Mouse (Mus musculus) retina, postnatal 1 day (tissue): Measurements from ENCODE around the gene Klf13.

Experiments
- DNase-seq: peaks from one replicate; pipeline ENCODE4 v3.0.0-alpha.2; 2012

The Klf13 gene

DNA sequence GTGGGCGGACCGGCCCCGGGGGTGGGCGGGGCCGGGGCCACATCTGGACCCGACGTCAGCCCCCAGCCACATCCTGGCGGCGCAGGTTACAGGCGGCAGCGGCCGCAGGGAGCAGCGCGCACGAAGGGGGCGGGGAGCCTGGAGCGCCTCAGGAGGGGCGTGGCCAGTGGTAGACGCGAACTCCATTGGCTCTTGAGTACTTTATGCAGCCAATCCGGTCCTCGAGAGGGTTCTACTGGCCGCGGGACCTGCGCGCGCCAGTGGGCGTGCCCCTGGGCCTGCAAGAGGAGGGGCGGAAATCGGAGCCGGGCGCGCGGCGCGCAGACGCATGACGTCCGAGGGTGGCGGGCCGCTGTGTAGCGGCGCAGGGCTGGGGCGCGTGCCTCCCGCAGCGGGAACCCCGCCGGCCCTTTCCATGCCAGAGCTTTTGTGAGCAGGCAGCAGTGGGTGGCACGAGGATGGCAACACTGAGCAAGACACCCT, at the start of gene Klf13:
Gene Klf13 (minus strand): TSS at position 2 of the 483 bp plus-strand sequence.
- peak; percentile 100 for DNase-seq

DNA sequence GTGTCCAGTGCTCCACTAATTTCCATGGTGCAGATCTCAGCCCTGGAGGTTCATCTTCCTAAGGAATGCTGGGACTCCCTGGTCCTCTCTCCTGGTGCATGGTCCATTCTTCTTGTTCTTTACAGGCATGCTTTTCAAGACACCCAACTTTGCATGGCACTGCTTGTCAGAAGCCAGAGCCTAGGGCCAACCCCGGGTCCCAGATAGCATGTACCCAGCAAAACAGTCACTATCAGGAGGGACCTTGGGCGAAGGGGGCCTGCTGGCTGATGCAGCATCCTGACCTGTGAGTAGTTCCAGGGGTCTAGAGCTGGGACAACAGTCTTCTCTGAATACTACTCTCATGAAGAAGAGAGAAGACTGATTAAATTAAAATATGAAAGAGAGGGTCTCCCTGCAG, 49.7 kb upstream of the Klf13 start:
- no peak for DNase-seq

GRCm38 (mm10) chr7:63986407-63987182, 47.9 kb upstream of the Klf13 start:
- DNase-seq = peak; percentile 93

DNA sequence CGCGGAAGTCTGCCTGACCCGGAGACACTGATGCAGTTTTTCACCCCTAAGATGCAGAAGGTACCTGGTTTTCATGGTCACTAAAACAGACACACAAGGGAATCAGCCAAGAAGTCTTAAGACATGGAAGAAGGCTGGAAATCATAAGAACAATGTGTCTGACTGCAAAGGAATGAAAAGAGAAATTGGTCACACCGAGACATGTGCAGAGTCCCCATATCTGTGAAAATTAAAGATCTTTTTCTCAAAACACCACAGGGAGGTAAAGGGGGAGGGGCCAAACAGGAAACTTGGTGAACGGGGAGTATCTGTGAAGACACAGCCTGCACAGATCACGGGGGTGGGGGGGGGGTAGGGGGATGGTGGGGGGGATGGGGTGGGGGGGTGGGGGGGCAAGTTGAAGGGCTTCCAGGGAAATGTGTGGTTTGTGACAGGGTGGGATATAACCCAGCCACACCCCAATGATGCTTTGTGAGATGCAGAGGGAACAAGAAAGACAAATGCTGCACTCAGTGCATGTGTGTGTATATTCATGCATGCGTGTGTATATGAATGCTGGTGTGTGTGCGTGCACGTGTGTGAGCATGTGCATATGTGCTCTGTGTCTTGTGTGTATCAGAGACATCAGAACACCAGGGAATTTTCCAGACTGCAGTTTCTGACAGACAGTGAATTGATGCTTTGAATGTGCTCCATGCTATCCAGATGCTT, 47.1 kb upstream of the Klf13 start:
- DNase-seq = no peak

DNA sequence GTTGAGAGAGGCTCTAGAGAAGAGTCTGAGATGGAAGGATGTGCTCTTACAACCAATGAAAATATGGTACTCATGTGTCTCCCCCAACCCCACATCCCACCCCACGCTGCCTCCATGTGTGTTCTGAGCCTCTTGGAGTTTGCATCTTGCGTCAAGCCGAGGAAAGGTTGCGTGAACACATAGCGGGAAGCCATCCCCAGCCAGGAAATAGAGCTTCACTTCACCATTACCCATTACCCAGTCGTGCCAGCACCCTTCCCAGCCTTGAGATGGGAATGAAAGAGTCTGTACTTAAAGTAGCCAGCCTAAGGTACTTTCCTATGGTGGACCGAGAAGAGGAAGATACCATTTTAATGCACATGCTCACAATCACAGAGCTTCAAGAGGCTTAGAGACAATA, 46.6 kb upstream of the Klf13 start:
- DNase-seq = no peak

DNA sequence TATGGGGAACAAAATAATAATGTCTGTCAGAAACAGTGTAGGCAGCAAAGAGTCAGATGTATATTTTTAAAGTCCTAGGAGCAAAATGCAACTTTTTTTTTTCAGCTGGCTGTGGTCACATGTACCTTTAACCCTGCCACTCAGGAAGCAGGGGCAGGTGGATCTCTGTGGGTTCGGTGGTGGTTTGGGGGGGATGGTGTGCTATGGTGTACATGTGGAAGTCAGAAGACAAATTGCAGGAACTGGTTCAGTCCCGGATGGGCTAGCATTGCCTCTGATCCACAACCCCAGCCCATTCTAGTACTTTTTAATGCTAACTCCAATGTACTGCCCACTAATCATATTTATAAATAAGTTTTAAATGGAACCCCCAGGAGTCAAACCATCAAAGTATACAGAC, 45.6 kb upstream of the Klf13 start:
- no peak for DNase-seq

GRCm38 (mm10) chr7:63977631-63978030, 38.9 kb upstream of the Klf13 start:
- no peak for DNase-seq

- peak; percentile 80 for DNase-seq
Observed at GRCm38 (mm10) chr7:63970986-63971385, 32.3 kb upstream of the Klf13 start.

GRCm38 (mm10) chr7:63969941-63970340, 31.2 kb upstream of the Klf13 start:
- DNase-seq = no peak

DNA sequence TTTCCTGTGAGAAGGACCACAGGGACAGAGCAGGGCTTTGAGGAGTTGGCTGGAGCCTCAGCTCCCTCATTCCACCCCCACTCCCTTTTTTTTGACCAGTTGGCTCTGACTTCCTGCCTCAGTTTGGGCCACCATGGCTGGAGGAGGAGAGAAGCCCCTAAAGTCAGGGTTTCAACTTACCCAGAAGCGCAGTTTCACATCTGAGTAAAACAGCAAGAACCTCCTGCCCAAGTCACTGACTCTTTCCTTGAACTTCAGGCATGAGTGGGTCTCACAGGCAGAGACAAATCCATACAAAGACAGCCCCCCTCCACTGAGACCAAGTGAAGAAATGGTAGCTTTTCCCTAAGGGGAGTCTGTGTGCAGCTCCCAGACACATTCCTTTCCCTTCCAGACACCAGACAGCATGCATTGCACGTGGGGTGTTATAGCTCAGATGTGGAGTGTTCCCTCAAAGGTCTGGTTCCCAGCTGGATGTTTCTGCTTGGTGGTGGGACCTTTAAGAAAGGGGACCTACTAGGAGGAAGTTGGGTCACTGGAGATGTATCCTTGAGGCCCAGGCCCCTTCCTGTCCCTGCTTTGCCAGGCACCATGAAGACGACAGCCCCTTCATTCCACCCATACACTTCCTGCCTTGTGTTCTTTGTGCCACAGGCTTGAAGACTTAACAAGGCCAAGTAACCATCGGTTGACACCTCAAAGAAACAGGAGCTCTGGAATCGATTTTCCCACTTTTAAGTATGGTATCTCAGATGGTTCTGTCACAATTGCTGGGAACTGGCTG, 27.1 kb upstream of the Klf13 start:
- no peak for DNase-seq

- peak; percentile 87 for DNase-seq
Observed at GRCm38 (mm10) chr7:63965135-63965534, 26.4 kb upstream of the Klf13 start.

GRCm38 (mm10) chr7:63964121-63964520, 25.4 kb upstream of the Klf13 start:
- no peak for DNase-seq

DNA sequence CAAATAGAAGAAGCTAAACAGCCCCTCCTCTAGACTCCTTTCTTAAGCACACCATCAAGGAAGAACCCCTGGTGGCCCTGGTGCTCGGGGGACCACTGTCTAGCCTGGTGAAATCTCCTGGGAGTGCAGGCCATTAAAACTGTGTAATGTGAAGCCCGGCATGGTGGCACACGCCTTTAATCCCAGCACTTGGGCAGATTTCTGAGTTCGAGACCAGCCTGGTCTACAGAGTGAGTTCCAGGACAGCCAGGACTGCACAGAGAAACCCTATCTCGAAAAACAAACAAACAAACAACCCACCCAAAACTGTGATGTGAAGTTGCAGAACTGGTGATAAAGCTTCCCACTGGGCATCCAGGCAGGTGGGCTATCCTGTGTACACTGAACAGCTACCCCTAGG, 24.9 kb upstream of the Klf13 start:
- DNase-seq = no peak

DNA sequence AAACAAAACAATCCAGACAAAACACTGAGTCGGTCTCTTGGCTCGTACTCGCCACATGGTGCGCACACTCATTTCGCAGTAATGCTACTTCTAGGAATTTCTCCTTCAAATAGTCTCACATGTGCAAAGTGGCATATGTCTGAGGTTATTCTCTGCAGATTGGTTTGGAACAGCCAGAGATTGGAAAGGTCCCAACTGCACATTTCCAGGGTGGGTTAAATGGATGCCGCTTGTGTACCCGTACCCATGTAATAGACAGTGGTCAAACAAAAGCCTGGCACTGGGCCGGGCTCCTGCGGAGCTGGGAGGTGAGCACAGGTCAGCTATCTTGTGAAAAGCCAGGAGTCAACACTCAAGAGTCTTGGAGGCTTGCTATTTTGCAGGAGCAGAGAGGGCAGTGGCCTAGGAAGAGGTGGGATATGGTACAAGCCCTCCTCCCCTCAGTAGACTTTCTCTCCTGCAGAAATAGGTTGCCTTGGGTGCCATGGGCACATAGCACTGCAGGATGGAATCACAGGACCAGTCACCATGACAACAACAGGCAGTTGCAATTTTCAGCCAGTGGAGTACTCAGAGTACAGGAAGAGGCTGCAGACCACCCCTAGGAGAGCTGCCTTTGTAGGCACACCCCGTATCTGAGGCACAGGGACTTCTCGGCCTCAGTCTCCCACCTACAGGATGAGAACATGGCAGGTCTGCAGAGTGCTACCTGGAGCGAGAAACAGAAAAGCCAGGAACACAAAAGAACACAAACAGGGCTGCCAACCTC, 19.3 kb upstream of the Klf13 start:
- peak; percentile 53 for DNase-seq

DNA sequence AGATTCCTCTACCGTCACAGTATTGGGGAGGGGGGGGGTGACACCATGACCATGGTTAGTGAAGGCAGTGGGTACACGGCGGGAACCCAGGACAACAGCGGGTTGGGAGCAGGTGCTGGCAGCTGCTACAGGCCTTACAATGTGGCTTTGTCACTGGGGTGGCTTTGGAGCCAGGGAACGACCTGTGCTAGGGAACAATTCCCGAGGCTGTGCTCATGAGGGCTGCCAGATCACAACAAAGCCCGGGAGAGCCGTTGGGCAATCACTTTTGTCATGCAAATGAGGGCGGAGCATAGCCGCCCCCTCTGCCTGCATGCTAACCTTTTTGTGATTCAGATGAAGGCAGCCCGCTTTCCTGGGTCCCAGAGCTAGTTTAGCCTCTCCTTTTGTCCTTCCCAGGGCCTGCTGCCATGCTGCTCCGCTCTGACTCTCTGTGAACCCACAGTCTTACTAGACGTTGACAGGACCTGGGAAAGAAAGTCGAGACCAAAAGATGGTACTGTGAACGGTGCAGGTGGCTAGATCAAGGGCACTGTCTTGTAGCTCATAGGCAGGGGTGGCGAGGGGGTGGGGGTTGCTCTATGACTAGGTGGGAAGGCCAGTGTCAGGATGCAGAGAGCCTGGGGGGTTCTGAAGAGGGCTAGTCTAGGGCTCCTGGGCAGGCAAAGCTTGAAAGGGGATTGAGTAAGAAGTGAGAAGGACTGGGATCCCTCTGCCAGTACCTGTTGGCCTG, 18.4 kb upstream of the Klf13 start:
- DNase-seq = peak; percentile 98

DNA sequence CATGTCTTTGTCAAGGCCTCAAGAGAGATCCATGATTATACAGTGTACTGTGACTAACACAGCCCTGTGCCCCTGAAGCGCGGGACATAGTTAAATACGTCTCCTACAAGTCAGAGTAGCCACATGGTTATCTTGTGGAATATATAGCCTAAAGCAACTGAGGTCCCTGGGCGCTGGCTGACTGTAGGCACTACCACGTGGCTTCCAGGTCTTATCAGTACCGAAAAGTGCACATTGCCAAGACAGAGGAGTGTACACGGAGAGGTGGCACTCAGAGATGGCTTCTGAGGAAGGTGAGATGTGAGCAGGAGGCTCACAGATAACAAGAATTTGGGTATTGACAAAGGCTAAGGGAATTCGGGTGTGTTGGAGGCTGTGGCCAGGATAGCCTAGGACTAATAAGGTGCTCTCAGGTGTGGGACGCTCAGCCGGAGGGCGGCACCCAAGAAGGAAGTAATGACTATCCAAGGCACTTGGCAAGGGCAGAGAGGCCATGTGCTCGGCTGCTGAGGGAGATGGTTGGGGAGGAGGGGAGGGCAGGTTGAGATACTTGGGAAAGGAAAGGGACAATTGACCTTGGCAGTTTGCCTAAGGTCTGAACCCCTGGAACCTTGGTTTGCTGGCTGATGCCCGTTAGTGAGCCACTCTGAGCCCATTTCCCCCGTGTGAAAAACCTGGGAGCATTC, 17.6 kb upstream of the Klf13 start:
- DNase-seq = no peak

GRCm38 (mm10) chr7:63955440-63955839, 16.7 kb upstream of the Klf13 start:
- DNase-seq = no peak

GRCm38 (mm10) chr7:63952077-63952898, 13.6 kb upstream of the Klf13 start:
- no peak for DNase-seq

DNA sequence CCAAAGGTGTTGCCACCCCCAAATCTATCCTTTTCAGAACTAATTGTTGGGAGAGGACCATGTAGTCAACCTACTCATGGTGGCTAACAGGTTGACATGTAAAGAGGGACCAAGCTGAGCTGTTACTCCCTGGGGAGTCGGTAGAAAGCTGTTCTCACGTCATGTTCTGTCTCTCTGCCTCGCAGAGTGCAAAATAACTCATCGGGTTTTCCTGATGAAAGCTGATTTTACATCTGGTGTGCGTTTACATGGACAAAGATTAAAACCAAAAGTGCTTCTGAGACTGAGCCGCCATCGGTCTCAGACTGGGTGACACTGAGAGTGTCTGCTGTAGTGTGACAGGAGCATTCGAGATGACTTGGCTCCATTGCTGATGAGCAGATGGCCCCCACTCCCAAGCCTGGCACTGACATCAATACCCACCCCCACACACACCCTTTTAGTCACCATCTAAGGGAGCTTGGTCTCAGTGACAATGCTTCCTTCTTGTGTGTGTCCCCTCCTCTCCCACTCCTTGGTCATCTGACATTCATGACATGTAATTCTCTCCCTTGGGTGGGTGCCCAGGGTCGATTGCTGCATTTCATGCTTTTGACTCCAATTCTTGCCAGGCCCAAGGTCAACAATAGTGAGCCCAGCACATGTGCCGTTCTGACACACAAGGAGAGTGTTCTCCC, 12.4 kb upstream of the Klf13 start:
- DNase-seq = no peak

GRCm38 (mm10) chr7:63949176-63949575, 10.5 kb upstream of the Klf13 start:
- no peak for DNase-seq
